Mouse (Mus musculus) midbrain, embryonic 13.5 days (tissue): ENCODE data around the gene Epha4. TPM values are rescaled to one million over a fixed set of nuclear protein-coding genes. Genes with fewer than 3 reads are reported as not detected.

Experiments used
- ATAC-seq: fragments of 200-750 bp; cut with Nextera tagmentation; 2 replicates; pipeline ENCODE4 v1.8.0; 2017; ENCODE audit warnings: mild to moderate bottlenecking, moderate TSS enrichment, moderate library complexity
- H3K27ac ChIP-seq: fragments of 300-500 bp; sonication (generic); 2 replicates; pipeline ENCODE4 v1.5.1; 2015; ENCODE audit warnings: inconsistent platforms, mild to moderate bottlenecking, moderate library complexity
- H3K27me3 ChIP-seq: fragments of 300-500 bp; sonication (generic); 2 replicates; pipeline ENCODE4 v1.6.1; 2015; ENCODE audit warnings: mild to moderate bottlenecking, inconsistent platforms
- H3K36me3 ChIP-seq: fragments of 300-500 bp; sonication (generic); 2 replicates; pipeline ENCODE4 v1.6.1; 2015; ENCODE audit warnings: mild to moderate bottlenecking, inconsistent platforms
- H3K4me1 ChIP-seq: fragments of 300-500 bp; sonication (generic); replicated peaks from 2 replicates; pipeline ENCODE4 v1.6.1; 2015; ENCODE audit warnings: inconsistent platforms
- H3K4me2 ChIP-seq: fragments of 300-500 bp; sonication (generic); replicated peaks from 2 replicates; pipeline ENCODE4 v1.6.1; 2015; ENCODE audit warnings: moderate library complexity, mild to moderate bottlenecking, inconsistent platforms
- H3K4me3 ChIP-seq: fragments of 300-500 bp; sonication (generic); replicated peaks from 2 replicates; pipeline ENCODE4 v1.5.1; 2015; ENCODE audit warnings: mild to moderate bottlenecking, inconsistent platforms
- H3K9ac ChIP-seq: fragments of 300-500 bp; sonication (generic); replicated peaks from 2 replicates; pipeline ENCODE4 v1.6.1; 2015; ENCODE audit warnings: mild to moderate bottlenecking, inconsistent platforms
- H3K9me3 ChIP-seq: fragments of 300-500 bp; sonication (generic); 2 replicates; pipeline ENCODE4 v1.6.1; 2016; ENCODE audit warnings: mild to moderate bottlenecking, inconsistent platforms
- WGBS: fragments of 180-500 bp; shearing (Covaris S2); methylation state at CpG from one replicate; pipeline ENCODE4 v1.1.7; 2015; 5-methylcytosine and 5-hydroxymethylcytosine counted together
- polyA plus RNA-seq: library from polyadenylated mRNA; unstranded; fragments of >200 nt; fragmentation: Nextera tagmentation; extraction: Ambion mirVana; gene quantifications from 2 replicates; pipeline ENCODE4 v1.2.1, GENCODE M21; 2015

Gene Epha4
- polyA plus RNA-seq, 1 experiment from 2014 or later: 37.5 TPM

- peak overlapping the region; percentile 92 for H3K4me2 ChIP-seq
- H3K36me3 ChIP-seq: peaks cover 11% of the 10 kb centered on the region
- H3K9ac ChIP-seq: peak overlapping the region; percentile 84
- no peaks in the 10 kb centered on the region for H3K9me3 ChIP-seq
- ATAC-seq: no peak
- H3K27me3 ChIP-seq: peaks cover 10% of the 10 kb centered on the region
- 34% methylated on average over 10 of the region's 10 CpGs for WGBS
- H3K4me1 ChIP-seq: peaks cover 70% of the 10 kb centered on the region
- peak overlapping the region; percentile 90 for H3K27ac ChIP-seq
- H3K4me3 ChIP-seq: peak overlapping the region; percentile 73
Measured at GRCm38 (mm10) chr1:77511372-77512058, 3.4 kb downstream of the Epha4 start.

GRCm38 (mm10) chr1:77510623-77511022, 4.3 kb downstream of the Epha4 start:
- ATAC-seq: no peak
- H3K9ac ChIP-seq: peak overlapping the region; percentile 55
- H3K9me3 ChIP-seq: no peaks in the 10 kb centered on the region
- WGBS: 49% methylated on average over 5 of the region's 5 CpGs
- H3K4me3 ChIP-seq: peak overlapping the region; percentile 73
- peaks cover 73% of the 10 kb centered on the region for H3K4me1 ChIP-seq
- peak overlapping the region; percentile 92 for H3K4me2 ChIP-seq
- peaks cover 10% of the 10 kb centered on the region for H3K27me3 ChIP-seq
- no peak overlapping the region for H3K27ac ChIP-seq
- H3K36me3 ChIP-seq: peaks cover 14% of the 10 kb centered on the region

- 80% methylated on average over 18 of the region's 18 CpGs for WGBS
- Histone ChIP-seq H3K36me3 (peaks cover 14% of the 10 kb centered on the region), H3K4me3 (peak overlapping the region; percentile 34), H3K4me2 (peak overlapping the region; percentile 55), H3K9me3 (no peaks in the 10 kb centered on the region), H3K27ac (0 out of 2 replicates have a peak overlapping the region, but pooled peaks have one; percentile 59), H3K9ac (no peak overlapping the region), H3K27me3 (peaks cover 10% of the 10 kb centered on the region), H3K4me1 (peaks cover 95% of the 10 kb centered on the region)
- no peak for ATAC-seq
Measured at GRCm38 (mm10) chr1:77506856-77507200, 8.1 kb downstream of the Epha4 start.

GRCm38 (mm10) chr1:77506038-77506855, 8.6 kb downstream of the Epha4 start:
- ATAC-seq: peak; percentile 77
- Histone ChIP-seq H3K27me3 (peaks cover 10% of the 10 kb centered on the region), H3K9ac (peak overlapping the region; percentile 28), H3K36me3 (peaks cover 14% of the 10 kb centered on the region), H3K4me2 (peak overlapping the region; percentile 55), H3K4me1 (peaks cover 95% of the 10 kb centered on the region), H3K9me3 (no peaks in the 10 kb centered on the region), H3K27ac (peak overlapping the region; percentile 59), H3K4me3 (peak overlapping the region; percentile 34)
- 22% methylated on average over 21 of the region's 21 CpGs for WGBS

GRCm38 (mm10) chr1:77505263-77505662, 9.6 kb downstream of the Epha4 start:
- peak overlapping the region; percentile 55 for H3K4me2 ChIP-seq
- peaks cover 95% of the 10 kb centered on the region for H3K4me1 ChIP-seq
- no peak overlapping the region for H3K27ac ChIP-seq
- peak overlapping the region; percentile 28; the same call in 1 of the 2 replicates for H3K9ac ChIP-seq
- H3K4me3 ChIP-seq: peak overlapping the region; percentile 34
- peaks cover 14% of the 10 kb centered on the region for H3K36me3 ChIP-seq
- peaks cover 10% of the 10 kb centered on the region for H3K27me3 ChIP-seq
- H3K9me3 ChIP-seq: no peaks in the 10 kb centered on the region
- ATAC-seq: no peak
- 69% methylated on average over 8 of the region's 8 CpGs for WGBS

GRCm38 (mm10) chr1:77504813-77505212, 10.1 kb downstream of the Epha4 start:
- Histone ChIP-seq H3K4me2 (peak overlapping the region; percentile 55), H3K36me3 (peaks cover 17% of the 10 kb centered on the region), H3K4me1 (peaks cover 94% of the 10 kb centered on the region), H3K27me3 (peaks cover 7% of the 10 kb centered on the region), H3K9ac (no peak overlapping the region), H3K27ac (no peak overlapping the region), H3K4me3 (peak overlapping the region; percentile 34), H3K9me3 (no peaks in the 10 kb centered on the region)
- no peak for ATAC-seq
- 11% methylated on average over 2 of the region's 2 CpGs for WGBS

- Histone ChIP-seq H3K9ac (no peak overlapping the region; the same call in 1 of the 2 replicates), H3K4me2 (peak overlapping the region; percentile 55)
- WGBS: 60% methylated on average over 8 of the region's 8 CpGs
Measured at GRCm38 (mm10) chr1:77503711-77504181, 11.1 kb downstream of the Epha4 start.

GRCm38 (mm10) chr1:77502554-77503119, 12.3 kb downstream of the Epha4 start:
- H3K9me3 ChIP-seq: no peaks in the 10 kb centered on the region
- peaks cover 95% of the 10 kb centered on the region for H3K4me1 ChIP-seq
- H3K27me3 ChIP-seq: no peaks in the 10 kb centered on the region
- no peak overlapping the region for H3K9ac ChIP-seq
- peak; percentile 49; the same call in 1 of the 2 replicates for ATAC-seq
- 0 out of 2 replicates have a peak overlapping the region, but pooled peaks have one; percentile 16 for H3K4me3 ChIP-seq
- peaks cover 12% of the 10 kb centered on the region for H3K36me3 ChIP-seq
- peak overlapping the region; percentile 44; the same call in 1 of the 2 replicates for H3K27ac ChIP-seq
- peak overlapping the region; percentile 55 for H3K4me2 ChIP-seq
- 6% methylated on average over 11 of the region's 11 CpGs for WGBS

More at GRCm38 (mm10) chr1:77503711-77504181, 11.1 kb downstream of the Epha4 start:
- Histone ChIP-seq H3K27me3 (peaks cover 3% of the 10 kb centered on the region), H3K9me3 (no peaks in the 10 kb centered on the region), H3K27ac (no peak overlapping the region), H3K4me1 (peaks cover 95% of the 10 kb centered on the region), H3K4me3 (peak overlapping the region; percentile 34), H3K36me3 (peaks cover 15% of the 10 kb centered on the region)
- ATAC-seq: no peak

GRCm38 (mm10) chr1:77501363-77501933, 13.4 kb downstream of the Epha4 start:
- Histone ChIP-seq H3K4me2 (peak overlapping the region; percentile 55), H3K36me3 (peaks cover 6% of the 10 kb centered on the region; the same call in 1 of the 2 replicates), H3K4me1 (peaks cover 95% of the 10 kb centered on the region), H3K27me3 (no peaks in the 10 kb centered on the region), H3K4me3 (peak overlapping the region; percentile 20), H3K9me3 (no peaks in the 10 kb centered on the region), H3K27ac (no peak overlapping the region), H3K9ac (peak overlapping the region; percentile 41)
- no peak for ATAC-seq
- 23% methylated on average over 13 of the region's 13 CpGs for WGBS

- Histone ChIP-seq H3K27ac (peak overlapping the region; percentile 84), H3K27me3 (no peaks in the 10 kb centered on the region), H3K4me1 (peaks cover 91% of the 10 kb centered on the region), H3K4me2 (peak overlapping the region; percentile 41), H3K4me3 (no peak overlapping the region), H3K36me3 (0 out of 2 replicates have a peak, but pooled peaks cover 4% of the 10 kb centered on the region), H3K9me3 (no peaks in the 10 kb centered on the region), H3K9ac (no peak overlapping the region)
- WGBS: 30% methylated on average over 4 of the region's 4 CpGs
- ATAC-seq: no peak
Measured at GRCm38 (mm10) chr1:77497506-77497905, 17.4 kb downstream of the Epha4 start.

- peaks cover 85% of the 10 kb centered on the region for H3K4me1 ChIP-seq
- H3K36me3 ChIP-seq: 0 out of 2 replicates have a peak, but pooled peaks cover 4% of the 10 kb centered on the region
- peak overlapping the region; percentile 84 for H3K27ac ChIP-seq
- peak overlapping the region; percentile 41 for H3K4me2 ChIP-seq
- WGBS: 4% methylated on average over 11 of the region's 11 CpGs
- H3K9ac ChIP-seq: peak overlapping the region; percentile 24; the same call in 1 of the 2 replicates
- peak overlapping the region; percentile 9; the same call in 1 of the 2 replicates for H3K4me3 ChIP-seq
- H3K27me3 ChIP-seq: no peaks in the 10 kb centered on the region
- ATAC-seq: peak; percentile 91
- H3K9me3 ChIP-seq: no peaks in the 10 kb centered on the region
Measured at GRCm38 (mm10) chr1:77496468-77497181, 18.3 kb downstream of the Epha4 start.
